Mouse (Mus musculus) kidney, adult 2 months (tissue): ENCODE data around the gene Mdk.

ENCODE experiments used
- CTCF ChIP-seq: fragments of 200-500 bp; conservative IDR thresholded peaks from 2 replicates; pipeline ENCODE4 v1.5.1; 2011; ENCODE audit warnings: low read depth, mild to moderate bottlenecking, control low read depth, low read length, moderate library complexity, mixed read lengths; ENCODE audit not compliant: insufficient read depth, insufficient read length
- POLR2A ChIP-seq: fragments of 200-500 bp; IDR thresholded peaks from one replicate; pipeline ENCODE4 v1.6.1; 2011; ENCODE audit warnings: low read depth, low read length, control low read depth

DNA sequence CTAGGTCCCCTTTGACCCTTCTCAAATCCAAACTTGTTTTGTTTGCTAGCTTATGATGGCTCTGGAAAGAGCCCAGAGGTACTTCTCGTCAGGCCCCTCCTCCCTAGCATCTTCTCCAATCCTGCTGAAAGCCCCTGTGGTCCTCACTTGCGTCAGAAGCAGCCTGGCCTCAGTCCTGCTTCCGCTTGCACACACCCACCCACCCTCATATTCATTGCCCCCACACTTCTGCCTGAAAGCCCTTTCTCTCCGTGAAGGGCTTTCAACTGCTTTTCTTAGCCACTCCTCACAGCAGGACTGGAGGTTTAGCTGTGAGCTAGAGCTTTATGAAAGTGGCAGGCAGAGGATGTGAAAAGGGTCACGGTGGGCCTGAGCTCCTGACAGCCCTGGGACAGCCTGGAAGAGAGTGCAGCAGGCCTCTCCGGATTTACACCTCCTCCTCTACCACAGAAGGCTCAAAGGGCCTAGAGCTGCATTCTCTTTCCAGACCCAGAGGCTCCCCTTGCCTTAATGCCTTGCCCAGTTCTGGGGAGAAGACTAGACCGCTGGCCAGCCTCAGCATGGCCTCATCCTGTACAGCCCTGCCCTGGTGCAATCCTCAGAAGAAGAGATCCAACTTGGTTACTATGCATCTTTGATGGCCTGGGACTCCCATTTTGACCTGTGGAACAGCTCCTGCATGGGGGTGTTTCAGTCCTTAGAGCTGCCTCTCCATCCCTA, 41.5 kb upstream of the Mdk start:
- TF ChIP-seq CTCF (no peak), POLR2A (no peak)
